Mouse (Mus musculus): Measurements from ENCODE around the gene Sipa1l2.

Sipa1l2 gene

GRCm38 (mm10) chr8:125569533-125570365, at the start of gene Sipa1l2:
Gene Sipa1l2, minus strand, starts transcription at chr8:125569808.
- peak; percentile 99 for DNase-seq

GRCm38 (mm10) chr8:125618543-125619335, 49.1 kb upstream of the Sipa1l2 start:
- no peak for DNase-seq

GRCm38 (mm10) chr8:125616935-125617334, 47.3 kb upstream of the Sipa1l2 start:
- DNase-seq = no peak

- no peak for DNase-seq
Observed at GRCm38 (mm10) chr8:125616039-125616438, 46.4 kb upstream of the Sipa1l2 start.

GRCm38 (mm10) chr8:125613552-125613951, 43.9 kb upstream of the Sipa1l2 start:
- no peak for DNase-seq

GRCm38 (mm10) chr8:125611799-125612560, 42.4 kb upstream of the Sipa1l2 start:
- DNase-seq = no peak

GRCm38 (mm10) chr8:125611024-125611798, 41.6 kb upstream of the Sipa1l2 start:
- DNase-seq = no peak

GRCm38 (mm10) chr8:125609737-125610136, 40.1 kb upstream of the Sipa1l2 start:
- no peak for DNase-seq

- no peak for DNase-seq
Observed at GRCm38 (mm10) chr8:125607714-125608223, 38.2 kb upstream of the Sipa1l2 start.

- no peak for DNase-seq
Observed at GRCm38 (mm10) chr8:125606937-125607336, 37.3 kb upstream of the Sipa1l2 start.

- DNase-seq = no peak
Observed at GRCm38 (mm10) chr8:125604817-125605512, 35.4 kb upstream of the Sipa1l2 start.

- DNase-seq = no peak
Observed at GRCm38 (mm10) chr8:125604213-125604816, 34.7 kb upstream of the Sipa1l2 start.

GRCm38 (mm10) chr8:125603312-125603840, 33.8 kb upstream of the Sipa1l2 start:
- no peak for DNase-seq

- no peak for DNase-seq
Observed at GRCm38 (mm10) chr8:125600033-125600686, 30.6 kb upstream of the Sipa1l2 start.

- peak; percentile 59 for DNase-seq
Observed at GRCm38 (mm10) chr8:125595571-125596508, 26.2 kb upstream of the Sipa1l2 start.

- DNase-seq = no peak
Observed at GRCm38 (mm10) chr8:125590363-125590762, 20.8 kb upstream of the Sipa1l2 start.

- DNase-seq = no peak
Observed at GRCm38 (mm10) chr8:125586587-125586986, 17.0 kb upstream of the Sipa1l2 start.

- no peak for DNase-seq
Observed at GRCm38 (mm10) chr8:125584276-125584675, 14.7 kb upstream of the Sipa1l2 start.

- DNase-seq = no peak
Observed at GRCm38 (mm10) chr8:125580426-125580825, 10.8 kb upstream of the Sipa1l2 start.

Data from cerebellum, adult 8-10 months (tissue).